Mouse (Mus musculus): ENCODE results near the gene Bnc2.

GRCm38 (mm10) chr4:84685009-84685408, 9.9 kb upstream of the Bnc2 start:
- TF ChIP-seq CTCF (IDR thresholded peaks at IDR 0.05; ENCODE audit: low read depth, low read length) (no peak), POLR2A (IDR thresholded peaks at IDR 0.05; ENCODE audit: borderline replicate concordance, low read depth, low read length) (no peak)
